Comparison of ENCODE assay signal across 21 mouse cellular contexts in genomic region chr1:194762896-194763295, GRCm38 (mm10).
"Had no signal": no experiment of that assay in that cellular context is flagged by ENCODE, and none has a peak within 500 bp of the region (broad histone marks: within the 10 kb centered on the region; RNA-seq: fewer than 3 reads in every experiment).

No protein-coding gene starts in this region.

- H3K27me3 ChIP-seq: liver, embryonic 15.5 days; megakaryocyte, embryonic 14.5 days; midbrain, embryonic 12.5 days; neural tube, embryonic 13.5 days; neural tube, embryonic 15.5 days had no signal

- H3K4me2 ChIP-seq: liver, embryonic 11.5 days; liver, embryonic 15.5 days; lung, embryonic 14.5 days; midbrain, embryonic 12.5 days; neural tube, embryonic 13.5 days; neural tube, embryonic 15.5 days had no signal

- ATAC-seq: midbrain, embryonic 16.5 days had no signal

- H3K9ac ChIP-seq: liver, embryonic 15.5 days; lung, embryonic 14.5 days; midbrain, embryonic 12.5 days; neural tube, embryonic 13.5 days; neural tube, embryonic 15.5 days had no signal

- H3K27ac ChIP-seq: midbrain, embryonic 10.5 days; midbrain, embryonic 12.5 days; neural tube, embryonic 13.5 days; neural tube, embryonic 15.5 days had no signal

- H3K4me1 ChIP-seq: megakaryocyte, embryonic 14.5 days; midbrain, embryonic 10.5 days; midbrain, embryonic 12.5 days; neural tube, embryonic 13.5 days had no signal

- H3K36me3 ChIP-seq: liver, embryonic 15.5 days had no signal

- H3K4me3 ChIP-seq: liver, embryonic 15.5 days; megakaryocyte, embryonic 14.5 days; midbrain, embryonic 10.5 days; midbrain, embryonic 12.5 days; myocyte; neural tube, embryonic 13.5 days; neural tube, embryonic 15.5 days had no signal

- H3K9me3 ChIP-seq: liver, embryonic 15.5 days; megakaryocyte, embryonic 14.5 days; midbrain, embryonic 10.5 days; midbrain, embryonic 12.5 days; neural tube, embryonic 13.5 days; neural tube, embryonic 15.5 days had no signal

- DNase-seq: lung, adult 18-20 months; lung, embryonic 14.5 days; lung, postnatal 10 days; lung, postnatal 4 days; midbrain, embryonic 14.5 days; right cerebral cortex, adult 18-20 months; right cerebral cortex, postnatal 25 days; right cerebral cortex, postnatal 4 days; spleen, adult 18-20 months; thymus, adult 18-20 months; thymus, postnatal 25 days; thymus, postnatal 4 days had no signal
